Mouse (Mus musculus) stomach, postnatal 0 days (tissue): ENCODE results near the gene Ing1.

Experiments used
- CTCF ChIP-seq: IDR thresholded peaks from 2 replicates; pipeline ENCODE4 v1.5.1; 2016; ENCODE audit warnings: antibody characterized with exemption, low read depth, mild to moderate bottlenecking, moderate library complexity
- EP300 ChIP-seq: optimal IDR thresholded peaks from 2 replicates; pipeline ENCODE3; 2016; ENCODE audit warnings: antibody characterized with exemption

DNA sequence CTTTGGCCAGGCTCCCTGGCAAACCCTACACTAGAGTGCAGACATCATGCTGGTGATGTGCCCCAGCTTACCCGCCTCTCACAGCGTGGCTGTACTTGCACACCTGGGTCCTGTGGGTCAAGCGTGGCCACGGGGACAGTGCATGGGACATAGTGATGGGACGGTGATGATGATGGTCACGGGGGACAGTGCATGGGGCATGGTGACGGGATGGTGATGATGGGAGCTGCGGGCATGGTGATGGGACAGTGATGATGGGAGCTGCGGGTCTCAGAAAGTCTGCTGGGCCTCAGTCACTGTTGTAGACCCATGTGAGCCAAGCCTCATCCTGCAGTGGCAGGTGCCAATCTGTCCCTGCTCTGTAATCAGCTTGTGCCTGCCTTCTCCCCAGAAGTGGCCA, 39.1 kb upstream of the Ing1 start:
- TF ChIP-seq CTCF, result no peak
- no peak for TF ChIP-seq EP300
